Mouse (Mus musculus) spleen, adult 2 months (tissue): ENCODE measurements around the gene Dnttip1. TPM values are rescaled to one million over a fixed set of nuclear protein-coding genes. Genes with fewer than 3 reads are reported as not detected.

Experiments
- DNase-seq, 2 experiments: peaks; one replicate each; pipeline versions ENCODE4 v3.0.0 to v3.0.0-alpha.2; 2012 to 2021; ENCODE audit warnings: low spot score in 2 of 2, low read depth in 1 of 2
- H3K27ac ChIP-seq: fragments of 200-500 bp; 2 replicates; pipeline ENCODE4 v1.5.1; 2012; ENCODE audit warnings: low read length, inconsistent platforms; ENCODE audit not compliant: insufficient read depth
- H3K27me3 ChIP-seq: fragments of 200-500 bp; 2 replicates; pipeline ENCODE4 v1.6.1; 2012; ENCODE audit warnings: mild to moderate bottlenecking, moderate library complexity, low read length, inconsistent platforms; ENCODE audit not compliant: control insufficient read depth, insufficient read depth
- H3K36me3 ChIP-seq: fragments of 200-500 bp; 2 replicates; pipeline ENCODE4 v1.6.1; 2012; ENCODE audit warnings: mild to moderate bottlenecking, low read length, inconsistent platforms; ENCODE audit not compliant: control insufficient read depth, insufficient read depth
- H3K4me1 ChIP-seq: fragments of 200-500 bp; 2 replicates; pipeline ENCODE4 v1.6.1; 2011; ENCODE audit warnings: inconsistent platforms; ENCODE audit not compliant: control insufficient read depth, insufficient read depth, insufficient read length
- H3K4me3 ChIP-seq: fragments of 200-500 bp; 2 replicates; pipeline ENCODE4 v1.5.1; 2011; ENCODE audit warnings: mild to moderate bottlenecking, inconsistent platforms; ENCODE audit not compliant: insufficient read depth, insufficient read length; ENCODE audit errors: extremely low read depth
- CTCF ChIP-seq: fragments of 200-500 bp; IDR thresholded peaks from 2 replicates; pipeline ENCODE4 v1.5.1; 2011; ENCODE audit warnings: mild to moderate bottlenecking, inconsistent platforms; ENCODE audit not compliant: insufficient read depth, insufficient read length, insufficient replicate concordance; ENCODE audit errors: extremely low read depth
- POLR2A ChIP-seq: fragments of 200-500 bp; IDR thresholded peaks from 2 replicates; pipeline ENCODE4 v1.6.1; 2011; ENCODE audit warnings: low read depth, low read length, inconsistent platforms
- WGBS: fragments of 180-500 bp; shearing (Covaris S2); methylation state at CpG from one replicate; pipeline ENCODE4 v1.1.7; 2018; 5-methylcytosine and 5-hydroxymethylcytosine counted together
- polyA plus RNA-seq: library from polyadenylated mRNA; depleted of rRNA; stranded (reverse); fragments of >200 nt; gene quantifications from 2 replicates; pipeline ENCODE4 v1.2.3, GENCODE M21; 2012; rRNA removed

The Dnttip1 gene
- polyA plus RNA-seq, 1 experiment = 38.9 TPM

DNA sequence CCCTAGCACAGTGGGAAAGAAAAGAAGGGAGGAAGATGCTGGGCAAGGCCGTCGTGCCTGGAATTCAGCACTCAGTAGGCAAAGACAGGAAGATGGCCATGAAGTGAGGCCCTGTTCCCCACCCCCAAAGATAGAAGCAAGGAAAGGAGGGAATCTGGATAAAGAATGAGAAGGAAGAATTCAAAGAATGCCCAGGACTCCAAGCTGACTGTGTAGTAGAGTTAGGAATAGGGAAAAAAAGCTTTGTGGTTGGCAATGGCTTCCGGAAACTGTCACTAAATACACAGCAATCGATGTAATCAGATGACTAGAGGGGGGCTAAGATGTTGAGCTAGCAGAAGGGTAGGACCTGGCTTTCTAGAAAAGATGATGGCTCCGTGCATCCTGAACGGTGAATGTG is 71.4 kb downstream of the Dnttip1 start:
- Histone ChIP-seq H3K27me3 (no peaks in the 10 kb centered on the region), H3K4me1 (no peaks in the 10 kb centered on the region), H3K36me3 (peaks cover 6% of the 10 kb centered on the region; the same call in 1 of the 2 replicates), H3K4me3 (no peak overlapping the region), H3K27ac (no peak overlapping the region)
- DNase-seq = no peak
- no peak for TF ChIP-seq CTCF
- TF ChIP-seq POLR2A = no peak
- 91% methylated on average over 6 of the region's 6 CpGs for WGBS

- peaks cover 6% of the 10 kb centered on the region; the same call in 1 of the 2 replicates for H3K36me3 ChIP-seq
- H3K4me1 ChIP-seq = no peaks in the 10 kb centered on the region
- no peak overlapping the region for H3K4me3 ChIP-seq
- 90% methylated on average over 5 of the region's 5 CpGs for WGBS
- TF ChIP-seq POLR2A = no peak
- no peak for TF ChIP-seq CTCF
- DNase-seq = no peak
- no peak overlapping the region for H3K27ac ChIP-seq
- no peaks in the 10 kb centered on the region for H3K27me3 ChIP-seq
These were observed 71.9 kb downstream of the Dnttip1 start for GRCm38 (mm10) chr2:164817703-164818102.

Other genes with a start within 250 kb of the Dnttip1 start
- gene Pigt, start 248.5 kb upstream of the Dnttip1 start, polyA plus RNA-seq = 85.0 and 108 TPM in 2 replicates
- 0.33 and 0.47 TPM in 2 replicates for gene Wfdc2, start 183.6 kb upstream of the Dnttip1 start, polyA plus RNA-seq
- gene Spint3, start 172.5 kb upstream of the Dnttip1 start, polyA plus RNA-seq = not detected in 2 replicates
- gene Wfdc6a, start 160.5 kb upstream of the Dnttip1 start, polyA plus RNA-seq = 0.15 and 0.21 TPM in 2 replicates
- gene Eppin, start 152.4 kb upstream of the Dnttip1 start, polyA plus RNA-seq = not detected in 2 replicates
- not detected in 2 replicates for gene Wfdc6b, start 132.5 kb upstream of the Dnttip1 start, polyA plus RNA-seq
- not detected in 2 replicates for gene Wfdc8, start 132.4 kb upstream of the Dnttip1 start, polyA plus RNA-seq
- not detected in 2 replicates for gene Wfdc16, start 107.2 kb upstream of the Dnttip1 start, polyA plus RNA-seq
- not detected in 2 replicates for gene Wfdc10, start 89.9 kb upstream of the Dnttip1 start, polyA plus RNA-seq
- not detected in 2 replicates for gene Wfdc9, start 89.4 kb upstream of the Dnttip1 start, polyA plus RNA-seq
- gene Wfdc11, start 71.9 kb upstream of the Dnttip1 start, polyA plus RNA-seq = not detected in 2 replicates
- gene Wfdc13, start 60.9 kb upstream of the Dnttip1 start, polyA plus RNA-seq = not detected in 2 replicates
- gene Spint4, start 47.5 kb upstream of the Dnttip1 start, polyA plus RNA-seq = not detected in 2 replicates
- gene Spint5, start 30.7 kb upstream of the Dnttip1 start, polyA plus RNA-seq = not detected in 2 replicates
- gene Wfdc3, start 52 bp upstream of the Dnttip1 start, polyA plus RNA-seq = 0.18 and 0.34 TPM in 2 replicates
- gene Ube2c, start 23.9 kb downstream of the Dnttip1 start, polyA plus RNA-seq = 92.8 and 97.2 TPM in 2 replicates
- not detected in 2 replicates for gene Tnnc2, start 34.0 kb downstream of the Dnttip1 start, polyA plus RNA-seq
- gene Snx21, start 39.8 kb downstream of the Dnttip1 start, polyA plus RNA-seq = 9.5 and 12.9 TPM in 2 replicates
- 44.9 and 54.1 TPM in 2 replicates for gene Acot8, start 58.9 kb downstream of the Dnttip1 start, polyA plus RNA-seq
- gene Zswim3, start 59.1 kb downstream of the Dnttip1 start, polyA plus RNA-seq = 2.5 and 3.0 TPM in 2 replicates
- 7.7 and 9.3 TPM in 2 replicates for gene Zswim1, start 76.7 kb downstream of the Dnttip1 start, polyA plus RNA-seq
- gene Spata25, start 82.6 kb downstream of the Dnttip1 start, polyA plus RNA-seq = 0.16 and 0.40 TPM in 2 replicates
- gene Ctsa, start 86.9 kb downstream of the Dnttip1 start, polyA plus RNA-seq = 318 and 362 TPM in 2 replicates
- 5.7 and 9.6 TPM in 2 replicates for gene Neurl2, start 87.5 kb downstream of the Dnttip1 start, polyA plus RNA-seq
- 48.3 and 51.8 TPM in 2 replicates for gene Pltp, start 111.7 kb downstream of the Dnttip1 start, polyA plus RNA-seq
- 33.2 and 36.7 TPM in 2 replicates for gene Pcif1, start 133.3 kb downstream of the Dnttip1 start, polyA plus RNA-seq
- 37.8 and 47.5 TPM in 2 replicates for gene Zfp335, start 165.8 kb downstream of the Dnttip1 start, polyA plus RNA-seq
- gene Mmp9, start 194.8 kb downstream of the Dnttip1 start, polyA plus RNA-seq = 16.0 and 26.6 TPM in 2 replicates
- 1.2 and 1.3 TPM in 2 replicates for gene Slc12a5, start 214.8 kb downstream of the Dnttip1 start, polyA plus RNA-seq